Mouse (Mus musculus) c-Kit-positive CD71-negative TER-119-negative erythroid progenitor cells, embryonic 14.5 days (primary cell): ENCODE results near the gene Mrps25.

ENCODE experiments used
- DNase-seq: peaks from one replicate; pipeline ENCODE4 v3.0.0-alpha.2; 2013; ENCODE audit warnings: low read depth

Gene Mrps25

GRCm38 (mm10) chr6:92126861-92127468 is 56.9 kb downstream of the Mrps25 start:
- DNase-seq = peak; percentile 13

- DNase-seq = no peak
Observed at GRCm38 (mm10) chr6:92124547-92124946, 59.3 kb downstream of the Mrps25 start.
